Mouse (Mus musculus): ENCODE data around the gene Klk9.

Gene Klk9

DNA sequence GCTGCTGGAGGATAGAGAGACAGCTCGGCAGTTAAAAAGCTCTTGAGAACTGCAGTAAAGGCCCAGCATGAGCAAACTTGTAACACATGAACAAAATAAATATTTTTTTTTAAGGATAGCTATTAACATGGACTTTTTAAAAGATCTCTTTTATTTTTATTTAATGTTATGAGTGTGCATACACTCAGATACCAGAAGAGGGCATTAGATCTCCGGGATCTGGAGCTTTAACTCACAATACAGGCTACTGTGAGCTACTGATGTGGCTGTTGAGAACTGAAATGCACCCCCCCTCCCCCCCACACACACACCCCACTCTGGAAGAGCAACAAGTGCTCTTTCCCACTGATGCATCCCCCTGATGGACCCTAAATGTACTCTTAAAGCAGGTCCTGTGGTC lies 2.4 kb upstream of the Klk9 start:
- DNase-seq (ENCODE audit: extremely low read depth, insufficient read length, low spot score): no peak

DNA sequence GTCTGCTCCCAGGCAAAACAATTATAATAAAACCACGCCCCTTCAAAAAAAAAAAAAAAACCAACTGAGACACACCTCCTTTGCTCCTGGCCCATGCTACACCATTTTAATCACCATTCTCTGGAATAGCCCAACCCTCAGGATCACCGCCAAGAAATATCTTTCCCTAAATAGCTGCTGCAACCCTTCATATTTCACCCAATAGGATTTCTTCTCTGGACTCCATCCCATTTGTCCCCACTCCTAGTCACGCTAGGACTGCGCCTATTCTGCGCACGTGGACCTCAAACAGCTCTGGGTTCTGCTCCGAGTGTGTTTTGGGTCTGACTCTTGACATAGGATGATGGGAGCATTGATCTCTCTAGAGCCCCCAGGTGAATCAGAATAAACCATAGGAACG lies 4.7 kb downstream of the Klk9 start:
- DNase-seq (ENCODE audit: extremely low read depth, insufficient read length, low spot score): no peak

DNA sequence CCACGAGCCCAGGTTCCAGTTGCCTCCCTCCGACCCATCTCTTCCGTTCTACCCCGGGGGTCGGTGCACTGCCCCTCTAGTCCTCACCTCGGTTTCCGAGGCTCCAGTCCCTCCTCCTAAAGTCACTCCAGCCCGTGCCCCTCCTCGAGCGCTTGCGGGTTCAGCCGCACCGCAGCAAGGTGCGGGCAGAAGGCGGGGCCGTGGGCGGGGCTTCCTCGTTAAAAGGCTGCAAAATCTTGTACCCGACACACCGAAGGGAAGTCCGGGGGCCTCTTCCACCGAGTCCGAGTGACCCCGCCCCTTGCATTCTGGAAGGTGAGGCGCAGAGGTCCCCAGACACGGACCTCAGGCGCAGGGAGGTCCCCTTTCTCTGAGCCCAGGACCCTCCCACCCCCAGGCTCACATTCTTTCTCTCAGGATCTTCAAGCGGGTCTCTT lies 5.7 kb downstream of the Klk9 start, which contains the start of gene Klk8:
Gene Klk8 (plus strand): TSS at position 245 of the 437 bp plus-strand sequence.
- no peak for DNase-seq (ENCODE audit: extremely low read depth, insufficient read length, low spot score)

GRCm38 (mm10) chr7:43797844-43798462 lies 6.3 kb downstream of the Klk9 start:
- DNase-seq (ENCODE audit: extremely low read depth, insufficient read length, low spot score): no peak

DNA sequence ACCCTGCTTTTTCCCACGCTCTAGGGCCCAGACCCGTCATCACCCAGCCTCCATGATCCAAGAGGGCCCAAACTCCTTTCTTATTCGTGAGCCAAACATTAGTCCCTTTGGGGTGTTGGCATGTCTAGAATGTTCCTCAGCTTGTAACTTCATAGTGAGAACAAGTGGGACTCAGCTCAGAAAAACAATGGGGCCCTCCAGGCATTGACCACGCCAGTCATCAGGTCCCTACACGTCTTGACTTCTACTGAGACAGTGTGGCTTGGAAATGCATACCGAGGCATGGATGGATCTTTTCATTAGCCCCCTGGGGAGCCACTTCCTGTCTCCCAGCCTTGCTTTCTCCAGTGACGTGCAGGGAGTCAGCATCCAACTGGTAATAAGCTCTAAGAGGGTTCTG lies 8.2 kb downstream of the Klk9 start:
- DNase-seq (ENCODE audit: extremely low read depth, insufficient read length, low spot score): no peak

GRCm38 (mm10) chr7:43810994-43811393 lies 19.3 kb downstream of the Klk9 start, which contains the start of gene Klk7:
Gene Klk7, plus strand, starts transcription at chr7:43811294.
- DNase-seq (ENCODE audit: extremely low read depth, insufficient read length, low spot score): no peak

GRCm38 (mm10) chr7:43815211-43815610 lies 23.5 kb downstream of the Klk9 start:
- DNase-seq (ENCODE audit: extremely low read depth, insufficient read length, low spot score): no peak

- no peak for DNase-seq (ENCODE audit: extremely low read depth, insufficient read length, low spot score)
Observed at GRCm38 (mm10) chr7:43816746-43817145, 25.1 kb downstream of the Klk9 start.

DNA sequence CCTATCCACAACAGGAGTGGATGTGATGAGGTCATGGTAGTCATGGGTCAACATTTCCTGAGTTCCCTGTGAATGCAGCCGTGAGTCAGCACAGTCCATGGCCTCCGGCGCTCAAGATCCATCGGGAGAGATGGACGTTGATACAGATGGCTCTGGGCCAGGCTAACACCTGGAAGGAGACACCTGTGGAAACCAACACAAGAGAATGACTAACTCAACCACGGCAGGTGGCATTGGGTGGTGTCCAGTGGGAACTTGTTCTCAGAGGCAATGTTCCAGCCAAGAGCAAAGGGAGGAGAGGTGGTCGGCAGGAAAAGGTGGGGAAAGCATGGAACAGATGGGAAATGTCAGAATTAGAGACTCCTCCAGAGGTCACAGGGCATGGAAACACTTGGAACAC lies 29.9 kb downstream of the Klk9 start:
- no peak for DNase-seq (ENCODE audit: extremely low read depth, insufficient read length, low spot score)

GRCm38 (mm10) chr7:43824199-43824598 lies 32.5 kb downstream of the Klk9 start, which contains the start of gene Klk6:
Gene Klk6, plus strand, starts transcription at chr7:43824499.
- no peak for DNase-seq (ENCODE audit: extremely low read depth, insufficient read length, low spot score)

DNA sequence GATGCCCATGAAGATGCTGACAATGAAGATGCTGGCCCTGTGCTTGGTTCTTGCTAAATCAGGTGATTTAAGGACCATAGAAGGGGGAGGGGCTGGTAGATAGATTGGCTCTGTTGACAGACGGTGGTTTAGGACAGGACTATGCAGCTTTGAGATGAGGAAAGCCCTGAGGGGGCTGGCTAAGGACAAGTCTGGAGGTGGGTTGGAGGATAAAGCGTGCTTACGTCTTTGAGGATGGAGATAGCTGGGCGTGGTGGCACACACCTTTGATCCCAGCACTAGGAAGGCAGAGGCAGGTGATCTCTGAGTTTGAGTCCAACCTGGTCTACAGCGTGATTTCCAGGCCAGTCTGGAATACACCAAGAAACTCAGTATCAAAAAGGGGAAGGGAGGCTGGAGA lies 34.4 kb downstream of the Klk9 start:
- DNase-seq (ENCODE audit: extremely low read depth, insufficient read length, low spot score): no peak

GRCm38 (mm10) chr7:43827706-43828105 lies 36.0 kb downstream of the Klk9 start:
- DNase-seq (ENCODE audit: extremely low read depth, insufficient read length, low spot score): no peak

DNA sequence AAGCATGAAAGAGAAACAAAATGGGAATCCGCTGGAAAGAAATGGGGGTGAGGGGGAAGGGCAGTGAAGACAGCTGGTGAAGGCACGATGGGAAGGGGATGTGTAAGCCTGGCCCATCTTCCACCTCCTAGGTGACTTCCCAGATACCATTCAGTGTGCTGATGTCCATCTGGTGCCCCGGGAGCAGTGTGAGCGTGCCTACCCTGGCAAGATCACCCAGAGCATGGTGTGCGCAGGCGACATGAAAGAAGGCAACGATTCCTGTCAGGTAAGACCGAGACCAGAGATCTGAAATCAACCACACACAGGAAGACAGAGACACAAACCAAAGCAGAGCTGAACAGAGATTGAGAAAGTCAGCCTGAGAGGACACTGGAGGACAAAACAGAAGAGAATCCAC lies 37.3 kb downstream of the Klk9 start:
- no peak for DNase-seq (ENCODE audit: extremely low read depth, insufficient read length, low spot score)

DNA sequence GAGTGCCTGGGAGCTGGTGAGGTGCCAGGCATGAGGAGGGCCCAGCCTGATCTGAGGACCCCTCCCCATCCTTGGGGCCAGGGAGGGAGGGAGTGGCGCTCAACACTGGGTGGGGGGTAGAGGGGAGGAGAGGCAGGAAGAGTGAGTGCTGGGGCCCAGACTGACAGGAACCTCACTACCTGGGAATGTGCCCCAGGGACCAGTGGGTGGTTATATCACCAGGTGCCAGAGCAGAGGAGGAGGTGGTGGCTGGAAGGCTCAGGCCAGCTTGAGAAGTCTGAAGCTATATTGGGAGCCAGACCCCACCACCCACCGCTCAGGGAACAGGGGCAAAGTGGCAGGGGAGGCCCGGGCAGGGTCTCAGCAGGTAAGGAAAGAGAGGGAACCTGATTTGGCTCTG lies 50.0 kb downstream of the Klk9 start, which contains the start of gene Klk5:
Gene Klk5 (plus strand): TSS at position 271 of the 400 bp plus-strand sequence.
- no peak for DNase-seq (ENCODE audit: extremely low read depth, insufficient read length, low spot score)

DNA sequence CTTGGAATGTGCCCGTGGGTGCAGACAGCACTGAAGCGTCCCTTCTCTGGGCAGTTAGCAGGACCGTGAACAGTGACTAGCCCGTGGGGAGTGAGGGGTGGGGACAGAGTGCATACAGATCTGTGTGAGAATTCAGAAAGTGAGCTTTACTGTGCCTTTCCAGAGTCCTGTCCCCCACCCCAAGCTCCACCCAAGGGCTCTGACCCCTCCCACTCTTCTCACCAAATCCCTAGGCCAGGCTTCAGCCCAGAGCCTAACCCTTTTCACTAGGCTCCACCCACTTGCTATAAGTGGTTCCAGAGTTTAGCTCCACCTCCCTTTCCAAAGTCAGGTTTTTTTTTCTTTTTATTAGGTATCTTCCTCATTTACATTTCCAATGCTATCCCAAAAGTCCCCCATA lies 52.1 kb downstream of the Klk9 start:
- DNase-seq (ENCODE audit: extremely low read depth, insufficient read length, low spot score): no peak
